8 mouse cellular contexts compared by ENCODE assay signal in genomic region chr2:91711256-91711925, GRCm38 (mm10). TPM values are rescaled to one million over a fixed set of nuclear protein-coding genes. Genes with fewer than 3 reads are reported as not detected.
A peak's percentile ranks its signal among the peaks of the same experiment; 100 is the strongest.
DNase-seq lines count a peak whose midpoint lies in the region; ATAC-seq and TF ChIP-seq lines count a peak whose summit lies in the region.

No protein-coding gene starts in this region.

- no peaks in the 10 kb centered on the region for H3K9me3 ChIP-seq in kidney, postnatal 0 days (replicated peaks; ENCODE audit: low read length)
- H3K9me3 ChIP-seq in forebrain, embryonic 12.5 days = no peaks in the 10 kb centered on the region
- no peaks in the 10 kb centered on the region for H3K9me3 ChIP-seq in liver, embryonic 14.5 days (ENCODE audit: control insufficient read depth, low read length)
- H3K9me3 ChIP-seq in stomach, embryonic 15.5 days = no peaks in the 10 kb centered on the region

- no peak for TF ChIP-seq EP300 in liver, embryonic 14.5 days (IDR thresholded peaks at IDR 0.05; ENCODE audit: low read depth)

- peak overlapping the region; percentile 78 for H3K4me2 ChIP-seq in kidney, postnatal 0 days (ENCODE audit: low read length)
- peak overlapping the region; percentile 68 for H3K4me2 ChIP-seq in forebrain, embryonic 12.5 days
- peak overlapping the region; percentile 92 for H3K4me2 ChIP-seq in liver, embryonic 14.5 days (ENCODE audit: low read depth)
- H3K4me2 ChIP-seq in stomach, embryonic 15.5 days = peak overlapping the region; percentile 84

- no peak for ATAC-seq in kidney, postnatal 0 days (replicated peaks; ENCODE audit: low FRiP score, low read depth)
- no peak for ATAC-seq in forebrain, embryonic 12.5 days (ENCODE audit: low FRiP score)
- no peak for ATAC-seq in liver, embryonic 14.5 days (ENCODE audit: insufficient read depth)
- no peak for ATAC-seq in stomach, embryonic 15.5 days (ENCODE audit: insufficient read depth, low FRiP score, low read depth)

- H3K27ac ChIP-seq in kidney, postnatal 0 days = peak overlapping the region; percentile 78
- peak overlapping the region; percentile 71 for H3K27ac ChIP-seq in forebrain, embryonic 12.5 days
- H3K27ac ChIP-seq in liver, embryonic 14.5 days = peak overlapping the region; percentile 89
- H3K27ac ChIP-seq in stomach, embryonic 15.5 days = peak overlapping the region; percentile 88

- no peaks in the 10 kb centered on the region for H3K36me3 ChIP-seq in kidney, postnatal 0 days (ENCODE audit: insufficient read depth, low read length)
- H3K36me3 ChIP-seq in forebrain, embryonic 12.5 days (replicated peaks) = peaks cover 3% of the 10 kb centered on the region; the same call in 1 of the 2 replicates
- H3K36me3 ChIP-seq in liver, embryonic 14.5 days (replicated peaks; ENCODE audit: control insufficient read depth, insufficient read depth, low read depth) = no peaks in the 10 kb centered on the region
- no peaks in the 10 kb centered on the region for H3K36me3 ChIP-seq in stomach, embryonic 15.5 days

- WGBS in kidney, postnatal 0 days = 3% methylated on average over 8 of the region's 8 CpGs
- 5% methylated on average over 8 of the region's 8 CpGs for WGBS in forebrain, embryonic 12.5 days
- 2% methylated on average over 8 of the region's 8 CpGs for WGBS in liver, embryonic 14.5 days (ENCODE audit: insufficient replicate concordance)
- WGBS in stomach, embryonic 15.5 days = 3% methylated on average over 8 of the region's 8 CpGs

- peak; percentile 19 for DNase-seq in kidney, postnatal 0 days (ENCODE audit: low spot score)
- no peak for DNase-seq in kidney, postnatal 36 days
- DNase-seq in Muller cell, postnatal 12 days (ENCODE audit: inconsistent ontology term) = peak; percentile 12
- DNase-seq in liver, embryonic 14.5 days (ENCODE audit: low read depth in 3 of 3, low spot score in 3 of 3) = no peak
- DNase-seq in right cerebral cortex, adult 2 months (ENCODE audit: low spot score in 2 of 2) = no peak
- no peak for DNase-seq in left cerebral cortex, adult 18-20 months (ENCODE audit: low spot score in 2 of 2)

- TF ChIP-seq CTCF in kidney, postnatal 0 days (IDR thresholded peaks at IDR 0.05; ENCODE audit: low read depth) = no peak
- no peak for TF ChIP-seq CTCF in liver, embryonic 14.5 days (IDR thresholded peaks at IDR 0.05; ENCODE audit: low read depth)

- no peaks in the 10 kb centered on the region for H3K27me3 ChIP-seq in kidney, postnatal 0 days (ENCODE audit: insufficient read depth, low read length)
- no peaks in the 10 kb centered on the region for H3K27me3 ChIP-seq in forebrain, embryonic 12.5 days
- no peaks in the 10 kb centered on the region for H3K27me3 ChIP-seq in liver, embryonic 14.5 days (ENCODE audit: control insufficient read depth, insufficient read depth, low read length)
- H3K27me3 ChIP-seq in stomach, embryonic 15.5 days (replicated peaks) = no peaks in the 10 kb centered on the region

- H3K4me1 ChIP-seq in kidney, postnatal 0 days (replicated peaks; ENCODE audit: insufficient read depth, low read length) = peaks cover 6% of the 10 kb centered on the region; the same call in 1 of the 2 replicates
- peaks cover 16% of the 10 kb centered on the region for H3K4me1 ChIP-seq in forebrain, embryonic 12.5 days
- peaks cover 5 to 6% of the 10 kb centered on the region in 2 experiments for H3K4me1 ChIP-seq in liver, embryonic 14.5 days (replicated peaks; ENCODE audit: control insufficient read depth in 2 of 2, insufficient read depth in 2 of 2, low read length in 1 of 2)
- peaks cover 2% of the 10 kb centered on the region; the same call in 1 of the 2 replicates for H3K4me1 ChIP-seq in stomach, embryonic 15.5 days

- peak overlapping the region; percentile 85 for H3K4me3 ChIP-seq in kidney, postnatal 0 days (replicated peaks; ENCODE audit: low read depth, low read length)
- H3K4me3 ChIP-seq in forebrain, embryonic 12.5 days (replicated peaks) = peak overlapping the region; percentile 82
- H3K4me3 ChIP-seq in liver, embryonic 14.5 days (ENCODE audit: insufficient read depth in 1 of 2, low read depth in 2 of 2, low read length in 2 of 2) = peak overlapping the region; percentile 74 to 98
- peak overlapping the region; percentile 99 for H3K4me3 ChIP-seq in stomach, embryonic 15.5 days (replicated peaks)

- H3K9ac ChIP-seq in kidney, postnatal 0 days (ENCODE audit: low read depth, low read length) = peak overlapping the region; percentile 69
- H3K9ac ChIP-seq in forebrain, embryonic 12.5 days = peak overlapping the region; percentile 66
- H3K9ac ChIP-seq in liver, embryonic 14.5 days (replicated peaks) = peak overlapping the region; percentile 86
- peak overlapping the region; percentile 80; the same call in 1 of the 2 replicates for H3K9ac ChIP-seq in stomach, embryonic 15.5 days

RNA-seq across cellular contexts. Expression of gene Harbi1, which starts 0.7 kb away (rescaled TPM):
- 16.1 and 17.2 TPM in 2 replicates for polyA plus RNA-seq in kidney, postnatal 0 days (2015; fragmentation: Nextera tagmentation; extraction: Ambion mirVana)
- 17.0 and 18.7 TPM in 2 replicates for polyA plus RNA-seq in forebrain, embryonic 12.5 days (2016; fragmentation: Nextera tagmentation; extraction: Ambion mirVana)
- polyA plus RNA-seq in liver, embryonic 14.5 days (2012; rRNA removed) = 2.2 and 2.3 TPM in 2 replicates
- 3.4 and 4.8 TPM in 2 replicates for polyA plus RNA-seq in liver, embryonic 14.5 days (2014; fragmentation: Nextera tagmentation; extraction: Ambion mirVana)
- polyA plus RNA-seq in stomach, embryonic 15.5 days (2015; fragmentation: Nextera tagmentation; extraction: Ambion mirVana) = 21.3 and 21.8 TPM in 2 replicates
- 1 to 10 TPM; 6.6 to 7.8 TPM for total RNA-seq in left cerebral cortex, adult 18-20 months (2021)

RNA-seq across cellular contexts. Expression of gene Atg13, which starts 1.0 kb away (rescaled TPM):
- polyA plus RNA-seq in kidney, postnatal 0 days (2015; fragmentation: Nextera tagmentation; extraction: Ambion mirVana) = 20.8 and 22.3 TPM in 2 replicates
- 29.3 and 32.1 TPM in 2 replicates for polyA plus RNA-seq in forebrain, embryonic 12.5 days (2016; fragmentation: Nextera tagmentation; extraction: Ambion mirVana)
- 7.4 and 7.5 TPM in 2 replicates for polyA plus RNA-seq in liver, embryonic 14.5 days (2012; rRNA removed)
- 11.3 and 12.9 TPM in 2 replicates for polyA plus RNA-seq in liver, embryonic 14.5 days (2014; fragmentation: Nextera tagmentation; extraction: Ambion mirVana)
- 21.0 and 24.0 TPM in 2 replicates for polyA plus RNA-seq in stomach, embryonic 15.5 days (2015; fragmentation: Nextera tagmentation; extraction: Ambion mirVana)
- total RNA-seq in left cerebral cortex, adult 18-20 months (2021) = 10 to 100 TPM; 91.9 to 92.9 TPM

RNA-seq across cellular contexts. Expression of gene Ambra1, which starts 18.5 kb away (rescaled TPM):
- polyA plus RNA-seq in kidney, postnatal 0 days (2015; fragmentation: Nextera tagmentation; extraction: Ambion mirVana) = 10.4 and 12.4 TPM in 2 replicates
- 22.1 and 24.1 TPM in 2 replicates for polyA plus RNA-seq in forebrain, embryonic 12.5 days (2016; fragmentation: Nextera tagmentation; extraction: Ambion mirVana)
- polyA plus RNA-seq in liver, embryonic 14.5 days (2012; rRNA removed) = 3.7 and 3.9 TPM in 2 replicates
- 3.9 and 4.2 TPM in 2 replicates for polyA plus RNA-seq in liver, embryonic 14.5 days (2014; fragmentation: Nextera tagmentation; extraction: Ambion mirVana)
- 12.3 and 14.8 TPM in 2 replicates for polyA plus RNA-seq in stomach, embryonic 15.5 days (2015; fragmentation: Nextera tagmentation; extraction: Ambion mirVana)
- total RNA-seq in left cerebral cortex, adult 18-20 months (2021) = 10 to 100 TPM; 52.5 to 53.6 TPM

Comparison
In these comparisons a context has a peak if more than half of its experiments do, and no peak if none do; other contexts are left out.
1. DNase-seq: peak in kidney, postnatal 0 days (single experiment) and Muller cell, postnatal 12 days (single experiment); none in kidney, postnatal 36 days (0 of 2), liver, embryonic 14.5 days (0 of 3), right cerebral cortex, adult 2 months (0 of 2) and left cerebral cortex, adult 18-20 months (0 of 2).
2. Peak in every context shown above with its lines, with median percentiles within 50 percentile points of each other: H3K27ac ChIP-seq, H3K4me2 ChIP-seq, H3K4me3 ChIP-seq and H3K9ac ChIP-seq.